Mouse (Mus musculus): ENCODE data around the gene Atp5d. TPM values are rescaled to one million over a fixed set of nuclear protein-coding genes. Genes with fewer than 3 reads are reported as not detected.

The Atp5d gene
- polyA plus RNA-seq, 1 experiment from 2014 or later, result 355 TPM

DNA sequence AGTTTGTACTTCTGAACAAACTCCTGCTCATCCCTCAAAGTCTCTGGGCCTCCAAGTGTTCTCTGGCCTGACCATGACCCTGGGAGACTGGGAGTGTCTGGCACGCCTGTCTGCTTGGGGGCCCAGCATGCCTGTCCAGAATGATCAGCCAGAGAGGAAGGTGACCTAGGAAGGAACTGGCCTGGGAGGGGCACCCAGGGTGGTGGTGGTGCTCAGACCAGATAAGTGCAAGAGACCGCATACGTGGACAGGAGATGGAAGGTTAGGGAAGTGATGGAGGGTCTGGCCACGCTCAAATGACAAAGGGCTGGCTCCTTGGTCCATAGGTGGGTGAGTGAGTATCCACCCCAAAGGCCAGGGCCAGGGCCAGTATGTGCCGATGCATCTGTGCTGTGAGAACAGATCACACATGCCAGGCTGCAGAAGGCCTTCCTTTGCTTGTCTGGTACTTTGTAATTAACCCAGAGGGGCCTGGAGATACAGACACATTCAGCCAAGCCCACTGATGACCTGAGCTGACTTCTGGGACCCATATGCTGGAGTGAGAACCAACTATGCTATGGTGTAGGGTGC is 8.8 kb downstream of the Atp5d start:
- Histone ChIP-seq H3K27ac (ENCODE audit: low read depth, low read length) (peak overlapping the region; percentile 97; the same call in 1 of the 2 replicates), H3K4me3 (ENCODE audit: low read depth, low read length) (peak overlapping the region; percentile 99; the same call in 1 of the 2 replicates), H3K36me3 (ENCODE audit: control insufficient read depth, insufficient read depth, low read length) (peaks cover 9% of the 10 kb centered on the region), H3K4me2 (peak overlapping the region; percentile 74; the same call in 1 of the 2 replicates), H3K27me3 (ENCODE audit: control insufficient read depth, insufficient read depth, low read length) (no peaks in the 10 kb centered on the region), H3K9ac (ENCODE audit: low read length) (no peak overlapping the region; the same call in 1 of the 2 replicates), H3K4me1 (ENCODE audit: control insufficient read depth, insufficient read depth, low read length) (peaks cover 21% of the 10 kb centered on the region), H3K9me3 (ENCODE audit: control insufficient read depth, low read length) (no peaks in the 10 kb centered on the region)
- WGBS, result 69% methylated on average over 5 of the region's 5 CpGs
- DNase-seq (ENCODE audit: low spot score, missing footprints) (no peak), ATAC-seq (ENCODE audit: low FRiP score) (no peak)

DNA sequence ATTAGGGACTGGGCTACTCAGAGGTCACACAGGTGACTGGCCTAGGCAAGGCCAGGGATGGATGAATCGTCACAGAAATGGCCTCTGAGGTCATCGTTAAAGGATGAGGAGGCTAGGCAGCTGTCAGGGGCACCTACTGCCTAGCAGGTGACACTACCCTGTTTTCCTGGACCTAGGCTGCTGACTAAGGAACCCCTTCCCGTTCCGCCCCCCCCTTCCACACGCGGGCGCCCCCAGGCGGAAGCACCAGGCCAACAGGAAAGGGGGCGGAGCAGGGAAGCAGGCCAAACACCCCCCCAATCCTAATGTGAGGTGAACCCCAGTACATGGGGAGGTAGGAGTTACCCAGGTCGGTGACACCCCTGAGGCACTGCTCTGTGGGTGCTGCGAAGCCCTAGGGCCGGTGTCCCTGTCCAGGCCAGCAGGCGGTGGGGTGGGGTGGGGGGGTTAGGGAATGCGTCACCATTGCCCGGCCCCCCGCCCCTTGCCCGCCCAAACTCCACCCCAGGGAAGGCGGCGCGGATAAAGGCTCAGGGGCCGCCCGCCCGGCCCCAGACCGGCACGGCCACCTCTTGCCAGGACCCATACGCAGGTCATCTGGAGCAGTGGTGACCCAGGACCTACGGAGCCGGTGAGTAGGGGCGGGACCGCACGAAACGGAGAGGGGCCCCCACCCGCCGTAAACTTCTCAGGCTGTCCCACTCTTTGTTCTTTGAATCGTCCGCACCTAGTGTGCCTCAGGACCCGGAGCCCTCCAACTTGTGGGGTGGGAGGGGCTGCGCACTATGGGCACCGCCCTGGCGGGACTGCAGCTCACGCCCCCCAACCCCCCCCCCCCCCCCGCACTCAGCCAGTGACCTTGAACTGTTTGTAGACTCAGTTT is 9.5 kb downstream of the Atp5d start, which contains the start of gene Midn:
Gene Midn (plus strand): TSS at position 554 of the 883 bp plus-strand sequence.
- Histone ChIP-seq H3K9ac (ENCODE audit: low read length) (peak within 1 kb of the TSS; percentile 100), H3K27me3 (ENCODE audit: control insufficient read depth, insufficient read depth, low read length) (no peaks in the 10 kb centered on the region), H3K4me3 (ENCODE audit: low read depth, low read length) (peak within 1 kb of the TSS; percentile 99), H3K9me3 (ENCODE audit: control insufficient read depth, low read length) (no peaks in the 10 kb centered on the region), H3K36me3 (ENCODE audit: control insufficient read depth, insufficient read depth, low read length) (peaks cover 16% of the 10 kb centered on the region), H3K4me1 (ENCODE audit: control insufficient read depth, insufficient read depth, low read length) (peaks cover 24% of the 10 kb centered on the region), H3K4me2 (peak within 1 kb of the TSS; percentile 74), H3K27ac (ENCODE audit: low read depth, low read length) (peak within 1 kb of the TSS; percentile 97)
- WGBS, result 3% methylated on average over 39 of the region's 42 CpGs
- DNase-seq (ENCODE audit: low spot score, missing footprints) (peak; percentile 96), ATAC-seq (ENCODE audit: low FRiP score) (peak; percentile 36)

DNA sequence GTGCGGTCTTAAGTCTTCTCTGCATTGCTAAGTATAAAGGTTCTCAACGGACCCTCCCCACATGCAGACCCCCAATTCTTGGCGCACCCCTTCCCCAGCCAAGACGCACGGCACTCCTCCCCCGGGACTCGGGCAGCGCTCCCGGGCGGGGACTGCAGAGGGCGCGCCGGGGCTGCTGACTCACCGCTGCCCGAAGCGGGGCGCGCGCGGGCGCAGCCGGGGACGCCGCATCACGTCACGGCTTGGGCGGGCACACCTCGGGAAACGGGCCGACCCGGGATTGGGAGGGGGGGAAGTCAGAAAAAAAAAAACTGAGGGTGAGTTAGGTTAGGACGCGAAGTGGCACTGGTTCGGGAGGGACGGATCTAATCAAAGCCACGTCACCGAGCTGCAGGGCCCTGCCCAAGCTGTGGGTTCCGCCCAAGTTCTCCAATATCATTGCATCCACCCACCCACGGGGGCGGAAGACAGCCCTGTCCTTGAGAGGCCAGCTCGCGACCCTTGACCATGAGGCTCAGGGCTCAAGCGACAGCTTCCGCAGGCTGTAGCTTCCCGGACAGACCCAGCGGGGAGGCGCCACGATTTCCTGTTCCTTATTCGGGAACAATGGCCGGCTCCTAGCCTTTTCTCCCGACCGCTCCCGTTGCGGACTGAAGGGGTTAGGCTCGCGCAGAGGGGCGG is 10.3 kb downstream of the Atp5d start:
- peak overlapping the region; percentile 97 for H3K27ac ChIP-seq (ENCODE audit: low read depth, low read length)
- under 1% methylated on average over 47 of the region's 57 CpGs for WGBS
- peak; percentile 48 for ATAC-seq (ENCODE audit: low FRiP score)
- peak overlapping the region; percentile 100 for H3K9ac ChIP-seq (ENCODE audit: low read length)
- H3K4me3 ChIP-seq (ENCODE audit: low read depth, low read length), result peak overlapping the region; percentile 99
- peaks cover 22% of the 10 kb centered on the region for H3K36me3 ChIP-seq (ENCODE audit: control insufficient read depth, insufficient read depth, low read length)
- DNase-seq (ENCODE audit: low spot score, missing footprints), result peak; percentile 99
- H3K4me1 ChIP-seq (ENCODE audit: control insufficient read depth, insufficient read depth, low read length), result peaks cover 31% of the 10 kb centered on the region
- no peaks in the 10 kb centered on the region for H3K27me3 ChIP-seq (ENCODE audit: control insufficient read depth, insufficient read depth, low read length)
- peak overlapping the region; percentile 74 for H3K4me2 ChIP-seq
- no peaks in the 10 kb centered on the region for H3K9me3 ChIP-seq (ENCODE audit: control insufficient read depth, low read length)

DNA sequence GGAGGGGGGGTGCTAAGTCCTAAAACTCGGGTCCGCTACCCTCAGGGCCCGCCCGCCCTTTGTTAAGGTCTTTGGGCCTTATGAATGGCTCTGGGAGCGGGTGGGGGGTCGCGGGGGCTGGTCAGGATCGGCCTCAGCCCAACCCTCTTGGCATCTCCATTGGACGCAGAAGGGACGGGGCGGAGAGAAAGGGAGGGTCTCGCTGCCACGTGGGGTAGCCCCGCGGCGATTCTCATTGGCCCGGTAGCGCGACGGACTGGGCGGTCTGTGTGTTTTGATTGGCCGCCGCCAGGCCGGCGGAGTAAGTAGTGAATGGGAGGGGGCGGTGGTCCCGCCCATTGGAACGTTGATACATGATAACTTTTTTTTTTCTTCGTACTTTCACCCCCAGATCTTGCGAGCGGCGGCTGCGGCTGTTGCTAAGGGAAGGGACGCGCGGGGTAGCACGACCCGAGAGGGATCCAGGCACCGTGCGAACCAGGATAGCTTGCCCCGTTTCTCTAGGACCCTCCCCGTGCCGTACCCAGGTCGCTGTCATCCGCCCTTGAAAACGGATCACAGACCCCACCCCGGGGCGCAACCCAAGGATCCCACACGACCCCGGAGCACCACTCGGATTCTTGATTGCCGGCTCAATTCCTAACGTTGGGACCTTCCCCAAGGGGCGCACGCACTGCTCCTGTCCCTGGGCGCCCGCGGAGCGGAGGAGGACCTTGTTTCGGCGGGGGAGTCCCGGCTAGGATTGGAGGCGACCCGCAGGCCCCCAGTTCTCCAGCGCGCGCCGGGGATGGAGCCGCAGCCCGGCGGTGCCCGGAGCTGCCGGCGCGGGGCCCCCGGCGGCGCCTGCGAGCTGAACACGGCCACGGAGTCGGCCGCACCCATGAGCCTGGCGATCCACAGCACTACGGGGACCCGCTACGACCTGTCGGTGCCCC is 11.1 kb downstream of the Atp5d start:
- H3K4me1 ChIP-seq (ENCODE audit: control insufficient read depth, insufficient read depth, low read length), result peaks cover 39% of the 10 kb centered on the region
- H3K36me3 ChIP-seq (ENCODE audit: control insufficient read depth, insufficient read depth, low read length), result peaks cover 30% of the 10 kb centered on the region
- peak; percentile 83 for ATAC-seq (ENCODE audit: low FRiP score)
- DNase-seq (ENCODE audit: low spot score, missing footprints), result no peak
- H3K9ac ChIP-seq (ENCODE audit: low read length), result peak overlapping the region; percentile 100
- peak overlapping the region; percentile 99 for H3K27ac ChIP-seq (ENCODE audit: low read depth, low read length)
- no peaks in the 10 kb centered on the region for H3K9me3 ChIP-seq (ENCODE audit: control insufficient read depth, low read length)
- 1% methylated on average over 88 of the region's 88 CpGs for WGBS
- H3K27me3 ChIP-seq (ENCODE audit: control insufficient read depth, insufficient read depth, low read length), result no peaks in the 10 kb centered on the region
- peak overlapping the region; percentile 99 for H3K4me3 ChIP-seq (ENCODE audit: low read depth, low read length)
- H3K4me2 ChIP-seq, result peak overlapping the region; percentile 99

DNA sequence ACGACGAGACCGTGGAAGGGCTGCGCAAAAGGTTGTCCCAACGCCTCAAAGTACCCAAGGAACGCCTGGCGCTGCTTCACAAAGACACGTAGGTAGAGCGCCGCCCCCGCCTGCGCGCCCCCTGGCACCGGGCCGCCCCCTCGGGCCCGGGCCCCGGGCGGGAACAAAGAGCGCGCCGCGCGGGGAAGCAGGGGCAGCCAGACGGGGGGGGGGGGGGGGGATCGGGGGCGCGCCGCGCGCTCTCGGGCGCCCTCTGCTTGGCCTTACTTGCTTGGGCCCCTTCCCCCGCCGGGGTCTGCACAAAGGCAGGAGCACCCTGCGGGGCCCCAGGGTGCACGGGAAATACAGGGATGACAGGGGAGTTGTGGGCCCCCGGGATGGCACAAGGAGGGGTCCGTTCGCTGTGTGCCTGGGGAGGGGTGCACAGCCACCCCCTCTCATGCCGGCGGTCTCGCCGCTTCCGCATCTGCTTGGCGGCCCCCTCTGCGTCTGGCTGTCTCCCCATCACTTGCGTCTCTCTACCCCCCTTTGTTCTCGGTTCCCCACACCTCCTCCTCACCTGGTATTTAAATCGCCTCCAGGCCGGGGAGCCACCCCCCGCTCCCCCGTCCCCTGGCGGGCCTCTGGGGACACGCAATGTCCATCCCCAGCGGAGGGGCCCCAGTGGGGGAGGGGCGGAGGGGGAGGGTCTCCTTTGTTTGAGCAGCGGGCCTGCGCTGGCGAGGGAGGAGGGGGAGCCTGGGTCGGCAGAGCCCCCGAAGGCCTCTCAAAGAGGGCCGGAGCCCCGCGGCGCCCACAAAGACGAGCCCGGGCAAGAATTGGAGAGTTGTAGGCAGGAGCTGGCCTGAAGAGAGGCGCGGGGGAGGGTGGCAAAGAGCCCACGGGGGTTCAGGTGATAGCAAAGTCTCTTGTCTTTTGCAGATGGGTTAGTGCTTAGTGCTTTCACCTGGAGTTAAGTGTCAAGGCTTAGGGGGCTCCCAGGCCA is 12.1 kb downstream of the Atp5d start:
- 1% methylated on average over 51 of the region's 71 CpGs for WGBS
- peak; percentile 17 for ATAC-seq (ENCODE audit: low FRiP score)
- H3K36me3 ChIP-seq (ENCODE audit: control insufficient read depth, insufficient read depth, low read length), result peaks cover 39% of the 10 kb centered on the region

DNA sequence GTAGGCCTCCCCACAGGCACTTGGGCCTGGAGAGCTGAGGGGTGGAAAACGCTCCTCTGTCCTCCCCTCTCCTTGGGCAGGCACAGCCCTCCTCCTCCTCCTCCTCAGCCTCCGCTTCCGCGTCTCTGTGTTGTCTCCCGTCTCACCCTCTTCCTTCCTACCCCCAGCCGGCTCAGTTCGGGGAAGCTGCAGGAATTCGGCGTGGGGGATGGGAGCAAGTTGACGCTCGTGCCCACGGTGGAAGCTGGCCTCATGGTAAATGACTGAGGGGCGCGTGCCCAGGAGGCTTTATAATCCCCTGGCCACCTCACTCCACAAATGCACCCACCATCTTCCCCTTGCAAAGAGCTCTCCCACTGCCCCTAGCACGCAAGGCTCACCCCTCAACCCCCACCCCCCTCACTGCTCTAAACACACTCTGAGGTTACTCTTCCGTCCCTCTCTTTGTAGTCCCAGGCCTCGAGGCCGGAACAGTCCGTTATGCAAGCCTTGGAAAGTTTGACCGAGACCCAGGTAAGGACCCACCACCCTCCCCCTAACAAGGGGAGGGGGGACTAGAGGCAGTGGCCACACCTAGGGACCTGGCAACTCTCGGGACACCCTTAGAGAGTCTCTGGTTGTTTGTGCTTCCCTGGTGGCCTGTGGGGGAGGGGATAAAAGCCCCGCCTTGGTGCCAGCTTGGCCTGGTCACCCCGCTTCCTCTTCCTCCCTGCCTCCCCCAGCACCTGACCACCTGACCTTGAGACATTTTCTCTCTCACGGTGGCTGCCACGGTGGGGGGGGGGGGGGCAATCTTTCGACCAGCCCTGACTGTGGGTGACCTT is 13.0 kb downstream of the Atp5d start:
- Histone ChIP-seq H3K27ac (ENCODE audit: low read depth, low read length) (peak overlapping the region; percentile 99), H3K9me3 (ENCODE audit: control insufficient read depth, low read length) (no peaks in the 10 kb centered on the region), H3K27me3 (ENCODE audit: control insufficient read depth, insufficient read depth, low read length) (no peaks in the 10 kb centered on the region), H3K4me3 (ENCODE audit: low read depth, low read length) (peak overlapping the region; percentile 99), H3K36me3 (ENCODE audit: control insufficient read depth, insufficient read depth, low read length) (peaks cover 47% of the 10 kb centered on the region), H3K9ac (ENCODE audit: low read length) (peak overlapping the region; percentile 100), H3K4me1 (ENCODE audit: control insufficient read depth, insufficient read depth, low read length) (peaks cover 49% of the 10 kb centered on the region), H3K4me2 (peak overlapping the region; percentile 99)
- ATAC-seq (ENCODE audit: low FRiP score) (no peak), DNase-seq (ENCODE audit: low spot score, missing footprints) (peak; percentile 95)
- under 1% methylated on average over 26 of the region's 26 CpGs for WGBS

More for the DNA sequence above, 12.1 kb downstream of the Atp5d start:
- no peaks in the 10 kb centered on the region for H3K27me3 ChIP-seq (ENCODE audit: control insufficient read depth, insufficient read depth, low read length)
- peak overlapping the region; percentile 99 for H3K4me3 ChIP-seq (ENCODE audit: low read depth, low read length)
- peak overlapping the region; percentile 99 for H3K4me2 ChIP-seq
- H3K9me3 ChIP-seq (ENCODE audit: control insufficient read depth, low read length), result no peaks in the 10 kb centered on the region
- DNase-seq (ENCODE audit: low spot score, missing footprints), result peak; percentile 99
- peak overlapping the region; percentile 99 for H3K27ac ChIP-seq (ENCODE audit: low read depth, low read length)
- peaks cover 46% of the 10 kb centered on the region for H3K4me1 ChIP-seq (ENCODE audit: control insufficient read depth, insufficient read depth, low read length)
- H3K9ac ChIP-seq (ENCODE audit: low read length), result peak overlapping the region; percentile 100

Data from midbrain, embryonic 11.5 days (tissue).